Mouse (Mus musculus): Measurements from ENCODE around the gene Gpkow. TPM values are rescaled to one million over a fixed set of nuclear protein-coding genes. Genes with fewer than 3 reads are reported as not detected.

Gpkow gene
- polyA plus RNA-seq, 1 experiment from 2014 or later, result 49.1 TPM

GRCm38 (mm10) chrX:7670921-7671623 lies 25.9 kb upstream of the Gpkow start, which contains the start of gene Plp2:
TSS of gene Plp2 (minus strand) at chrX:7671390.
- Histone ChIP-seq H3K4me3 (peak within 1 kb of the TSS; percentile 55), H3K4me2 (peak within 1 kb of the TSS; percentile 56), H3K4me1 (peaks cover 16% of the 10 kb centered on the region), H3K9ac (peak within 1 kb of the TSS; percentile 50), H3K27me3 (no peaks in the 10 kb centered on the region), H3K9me3 (no peaks in the 10 kb centered on the region), H3K27ac (peak within 1 kb of the TSS; percentile 92), H3K36me3 (peaks cover 8% of the 10 kb centered on the region; the same call in 1 of the 2 replicates)
- ATAC-seq (ENCODE audit: borderline replicate concordance, extremely low read depth, low FRiP score, low TSS enrichment), result peak; percentile 29
- 26% methylated on average over 28 of the region's 36 CpGs for WGBS

GRCm38 (mm10) chrX:7672739-7673138 lies 24.2 kb upstream of the Gpkow start:
- no peak overlapping the region for H3K4me3 ChIP-seq
- no peaks in the 10 kb centered on the region for H3K9me3 ChIP-seq
- no peaks in the 10 kb centered on the region for H3K27me3 ChIP-seq
- no peaks in the 10 kb centered on the region; the same call in 1 of the 2 replicates for H3K36me3 ChIP-seq
- no peak for ATAC-seq (ENCODE audit: borderline replicate concordance, extremely low read depth, low FRiP score, low TSS enrichment)
- peaks cover 16% of the 10 kb centered on the region for H3K4me1 ChIP-seq
- H3K27ac ChIP-seq, result no peak overlapping the region
- WGBS, result 32% methylated on average over 6 of the region's 6 CpGs
- H3K9ac ChIP-seq, result no peak overlapping the region
- no peak overlapping the region for H3K4me2 ChIP-seq

GRCm38 (mm10) chrX:7673578-7674281 lies 23.2 kb upstream of the Gpkow start:
- no peaks in the 10 kb centered on the region for H3K27me3 ChIP-seq
- WGBS, result 24% methylated on average over 12 of the region's 12 CpGs
- 0 out of 2 replicates have a peak overlapping the region, but pooled peaks have one; percentile 25 for H3K4me3 ChIP-seq

GRCm38 (mm10) chrX:7674284-7675000 lies 22.5 kb upstream of the Gpkow start:
- Histone ChIP-seq H3K27me3 (no peaks in the 10 kb centered on the region), H3K4me3 (peak overlapping the region; percentile 25), H3K27ac (peak overlapping the region; percentile 62), H3K36me3 (no peaks in the 10 kb centered on the region), H3K4me2 (peak overlapping the region; percentile 56), H3K4me1 (peaks cover 16% of the 10 kb centered on the region), H3K9me3 (no peaks in the 10 kb centered on the region), H3K9ac (peak overlapping the region; percentile 34)
- ATAC-seq (ENCODE audit: borderline replicate concordance, extremely low read depth, low FRiP score, low TSS enrichment), result 0 out of 2 replicates have a peak, but pooled peaks have one; percentile 5
- 28% methylated on average over 28 of the region's 28 CpGs for WGBS

More at GRCm38 (mm10) chrX:7673578-7674281, 23.2 kb upstream of the Gpkow start:
- Histone ChIP-seq H3K4me1 (peaks cover 16% of the 10 kb centered on the region), H3K9me3 (no peaks in the 10 kb centered on the region), H3K36me3 (no peaks in the 10 kb centered on the region), H3K27ac (peak overlapping the region; percentile 62), H3K4me2 (peak overlapping the region; percentile 56), H3K9ac (peak overlapping the region; percentile 34; the same call in 1 of the 2 replicates)
- no peak; the same call in 1 of the 2 replicates for ATAC-seq (ENCODE audit: borderline replicate concordance, extremely low read depth, low FRiP score, low TSS enrichment)

GRCm38 (mm10) chrX:7675001-7675380 lies 21.9 kb upstream of the Gpkow start:
- H3K27ac ChIP-seq, result peak overlapping the region; percentile 62
- no peaks in the 10 kb centered on the region for H3K36me3 ChIP-seq
- no peak for ATAC-seq (ENCODE audit: borderline replicate concordance, extremely low read depth, low FRiP score, low TSS enrichment)
- WGBS, result 31% methylated on average over 10 of the region's 10 CpGs
- H3K4me2 ChIP-seq, result peak overlapping the region; percentile 56
- H3K4me1 ChIP-seq, result peaks cover 16% of the 10 kb centered on the region
- H3K4me3 ChIP-seq, result peak overlapping the region; percentile 25
- H3K9ac ChIP-seq, result peak overlapping the region; percentile 34
- no peaks in the 10 kb centered on the region for H3K27me3 ChIP-seq
- no peaks in the 10 kb centered on the region for H3K9me3 ChIP-seq

GRCm38 (mm10) chrX:7678986-7679385 lies 17.9 kb upstream of the Gpkow start:
- WGBS, result 33% methylated on average over 3 of the region's 3 CpGs
- Histone ChIP-seq H3K27ac (no peak overlapping the region), H3K36me3 (no peaks in the 10 kb centered on the region), H3K4me2 (no peak overlapping the region; the same call in 1 of the 2 replicates), H3K9me3 (no peaks in the 10 kb centered on the region), H3K4me1 (peaks cover 10% of the 10 kb centered on the region), H3K4me3 (no peak overlapping the region), H3K27me3 (no peaks in the 10 kb centered on the region), H3K9ac (no peak overlapping the region)
- ATAC-seq (ENCODE audit: borderline replicate concordance, extremely low read depth, low FRiP score, low TSS enrichment), result no peak

- H3K27ac ChIP-seq, result 0 out of 2 replicates have a peak overlapping the region, but pooled peaks have one; percentile 15
- H3K4me2 ChIP-seq, result peak overlapping the region; percentile 54
- peaks cover 4% of the 10 kb centered on the region; the same call in 1 of the 2 replicates for H3K4me1 ChIP-seq
- WGBS, result 13% methylated on average over 21 of the region's 27 CpGs
- peak; percentile 93 for ATAC-seq (ENCODE audit: borderline replicate concordance, extremely low read depth, low FRiP score, low TSS enrichment)
- no peaks in the 10 kb centered on the region for H3K27me3 ChIP-seq
- no peak overlapping the region for H3K9ac ChIP-seq
- H3K36me3 ChIP-seq, result no peaks in the 10 kb centered on the region
- peak overlapping the region; percentile 30 for H3K4me3 ChIP-seq
- no peaks in the 10 kb centered on the region for H3K9me3 ChIP-seq
These were observed 17.4 kb upstream of the Gpkow start for GRCm38 (mm10) chrX:7679405-7680056.

GRCm38 (mm10) chrX:7680057-7680412 lies 16.9 kb upstream of the Gpkow start:
- Histone ChIP-seq H3K36me3 (no peaks in the 10 kb centered on the region), H3K4me1 (no peaks in the 10 kb centered on the region), H3K4me3 (peak overlapping the region; percentile 30), H3K9me3 (no peaks in the 10 kb centered on the region), H3K27ac (no peak overlapping the region), H3K27me3 (no peaks in the 10 kb centered on the region), H3K4me2 (peak overlapping the region; percentile 54), H3K9ac (no peak overlapping the region)
- peak; percentile 37; the same call in 1 of the 2 replicates for ATAC-seq (ENCODE audit: borderline replicate concordance, extremely low read depth, low FRiP score, low TSS enrichment)
- 21% methylated on average over 12 of the region's 12 CpGs for WGBS

- no peak within 1 kb of the TSS for H3K27ac ChIP-seq
- no peaks in the 10 kb centered on the region for H3K9me3 ChIP-seq
- ATAC-seq (ENCODE audit: borderline replicate concordance, extremely low read depth, low FRiP score, low TSS enrichment), result no peak
- no peaks in the 10 kb centered on the region for H3K27me3 ChIP-seq
- H3K4me3 ChIP-seq, result peak within 1 kb of the TSS; percentile 30
- WGBS, result 61% methylated on average over 14 of the region's 14 CpGs
- H3K4me2 ChIP-seq, result peak within 1 kb of the TSS; percentile 54
- no peaks in the 10 kb centered on the region for H3K4me1 ChIP-seq
- H3K9ac ChIP-seq, result no peak within 1 kb of the TSS
- no peaks in the 10 kb centered on the region for H3K36me3 ChIP-seq
These were observed 16.1 kb upstream of the Gpkow start, which contains the start of gene Magix for GRCm38 (mm10) chrX:7680864-7681263. TSS of gene Magix (minus strand) at chrX:7681251.

- H3K27me3 ChIP-seq, result no peaks in the 10 kb centered on the region
- no peak for ATAC-seq (ENCODE audit: borderline replicate concordance, extremely low read depth, low FRiP score, low TSS enrichment)
- no peak overlapping the region for H3K4me2 ChIP-seq
- no peak overlapping the region for H3K4me3 ChIP-seq
- H3K4me1 ChIP-seq, result no peaks in the 10 kb centered on the region
- H3K36me3 ChIP-seq, result no peaks in the 10 kb centered on the region
- H3K27ac ChIP-seq, result no peak overlapping the region
- H3K9me3 ChIP-seq, result no peaks in the 10 kb centered on the region
- H3K9ac ChIP-seq, result no peak overlapping the region
- WGBS, result 87% methylated on average over 2 of the region's 2 CpGs
These were observed 8.6 kb upstream of the Gpkow start for GRCm38 (mm10) chrX:7688321-7688720.

- Histone ChIP-seq H3K36me3 (no peaks in the 10 kb centered on the region), H3K9ac (no peak overlapping the region), H3K4me1 (no peaks in the 10 kb centered on the region), H3K4me3 (no peak overlapping the region), H3K27me3 (no peaks in the 10 kb centered on the region), H3K4me2 (no peak overlapping the region), H3K9me3 (no peaks in the 10 kb centered on the region), H3K27ac (peak overlapping the region; percentile 57)
- ATAC-seq (ENCODE audit: borderline replicate concordance, extremely low read depth, low FRiP score, low TSS enrichment), result peak; percentile 65; the same call in 1 of the 2 replicates
- 38% methylated on average over 3 of the region's 3 CpGs for WGBS
These were observed 6.4 kb upstream of the Gpkow start for GRCm38 (mm10) chrX:7690486-7690885.
